Mouse (Mus musculus) spleen, postnatal 10 days (tissue): ENCODE measurements around the gene Naa50.
A peak's percentile ranks its signal among the peaks of the same experiment; 100 is the strongest.

ENCODE experiments used
- DNase-seq, 2 experiments: peaks; one replicate each; pipeline ENCODE4 v3.0.0; 2021 to 2022; ENCODE audit warnings: low spot score in 2 of 2

The Naa50 gene

GRCm38 (mm10) chr16:44139536-44140185, at the start of gene Naa50, which contains the start of gene Atp6v1a:
Naa50 (plus strand) TSS chr16:44139830.
Atp6v1a (minus strand) TSS chr16:44139705.
- DNase-seq, result peak; percentile 88 to 95

- no peak for DNase-seq
Observed at GRCm38 (mm10) chr16:44099377-44099776, 40.3 kb upstream of the Naa50 start.

DNA sequence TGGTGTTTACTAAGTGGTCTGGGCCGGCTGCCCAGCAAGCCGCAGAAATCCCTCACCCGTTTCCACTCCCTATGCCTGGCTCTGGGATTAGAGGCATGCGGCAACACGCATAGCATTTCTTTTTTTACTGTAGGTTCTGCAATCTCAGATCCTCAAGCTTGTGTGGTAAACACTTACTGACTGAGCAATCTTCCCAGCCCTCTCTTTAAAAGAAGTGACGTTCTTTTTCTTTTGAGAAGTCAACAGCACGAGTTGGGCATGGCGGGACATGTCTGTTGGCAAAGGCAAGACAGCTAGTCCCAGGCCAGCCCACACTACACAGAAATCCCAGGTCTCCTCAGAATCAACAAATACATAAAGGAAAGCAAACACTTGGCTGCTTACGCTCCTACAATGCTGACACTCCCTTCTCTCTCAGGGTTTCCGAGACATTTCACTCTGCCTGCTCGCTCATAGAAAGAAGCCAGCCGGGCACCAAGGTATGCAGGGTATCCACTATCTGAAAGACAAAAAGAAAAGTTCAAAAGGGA, 38.4 kb upstream of the Naa50 start:
- no peak for DNase-seq

DNA sequence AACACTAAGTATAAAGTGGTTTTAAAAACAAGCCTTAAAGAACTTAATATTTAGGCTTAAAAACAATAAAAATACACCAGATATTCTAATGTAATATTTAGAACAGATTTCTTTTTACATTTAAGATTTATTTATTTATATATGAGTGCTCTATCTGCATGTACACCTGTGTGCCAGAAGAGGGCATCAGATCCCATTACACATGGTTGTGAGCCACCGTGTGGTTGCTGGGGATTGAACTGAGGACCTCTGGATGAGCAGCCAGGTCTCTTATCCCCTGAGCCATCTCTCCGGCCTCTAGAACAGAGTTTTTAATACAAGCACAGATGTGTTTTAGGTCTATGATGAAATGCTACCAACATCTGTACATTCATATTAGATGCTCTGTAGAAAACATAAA, 36.7 kb upstream of the Naa50 start:
- no peak for DNase-seq

DNA sequence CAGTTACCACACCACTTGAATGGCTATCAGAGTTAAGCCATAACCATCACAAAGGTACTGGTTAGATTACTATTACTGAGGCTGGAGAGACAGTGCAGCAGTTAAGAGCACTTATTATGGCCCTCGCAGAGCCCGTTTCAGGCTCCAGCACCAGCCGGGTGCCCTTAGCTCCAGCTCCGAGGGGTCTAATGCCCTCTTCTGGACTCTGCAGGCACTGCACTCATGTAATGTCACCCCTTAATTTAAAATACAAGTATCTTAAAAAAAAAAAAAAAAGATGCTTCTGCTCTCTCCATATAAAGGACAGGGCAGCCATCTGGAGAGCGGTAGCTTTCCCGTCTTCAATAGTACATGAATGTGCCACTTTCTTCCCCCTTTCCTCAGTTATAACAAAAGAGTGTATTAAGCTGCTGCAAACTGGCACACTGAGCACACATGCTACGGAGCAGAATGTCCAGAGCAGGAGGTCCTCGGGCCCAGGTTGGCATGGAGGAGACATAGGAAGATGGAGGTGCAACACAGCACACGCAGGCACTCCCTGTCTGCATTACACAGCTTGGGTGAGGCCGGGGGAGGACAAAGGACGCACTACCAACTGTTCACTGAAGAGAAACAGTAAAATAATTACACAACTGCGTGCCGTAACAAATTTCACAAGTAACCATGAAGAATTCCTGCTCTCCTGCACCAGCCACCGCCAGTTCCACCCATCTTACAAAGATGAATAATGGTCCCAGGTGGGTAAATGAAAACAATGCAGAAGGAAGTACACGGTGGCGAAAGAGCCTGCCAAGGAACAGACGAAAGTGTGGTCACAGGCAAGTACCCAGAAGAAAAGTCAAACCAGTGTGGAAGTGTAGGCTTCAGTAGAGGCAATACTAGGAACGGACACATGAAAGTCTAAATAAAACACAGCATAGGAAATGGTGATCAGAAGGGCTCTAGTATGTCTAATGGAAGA, 35.5 kb upstream of the Naa50 start:
- DNase-seq, result peak in 1 of 2 experiments; percentile 19

DNA sequence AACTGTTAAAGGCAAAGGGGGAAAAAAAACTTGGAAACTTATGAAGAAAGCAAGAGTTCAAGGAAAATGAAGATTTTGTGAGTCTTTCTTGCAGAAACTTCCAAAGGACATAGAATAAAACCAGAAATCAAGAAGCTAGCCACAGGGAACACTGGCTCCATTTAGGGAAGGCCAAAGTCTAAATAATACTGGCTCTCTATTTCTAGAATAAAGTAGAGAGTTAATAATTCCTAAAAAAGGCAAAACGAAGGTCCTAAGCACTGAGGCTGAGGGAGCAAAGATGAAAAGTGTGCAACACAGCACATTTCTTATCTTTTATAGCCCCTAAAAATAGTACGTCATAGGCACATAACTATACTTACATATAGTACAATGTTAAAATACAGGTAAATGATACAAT, 34.4 kb upstream of the Naa50 start:
- no peak for DNase-seq

DNA sequence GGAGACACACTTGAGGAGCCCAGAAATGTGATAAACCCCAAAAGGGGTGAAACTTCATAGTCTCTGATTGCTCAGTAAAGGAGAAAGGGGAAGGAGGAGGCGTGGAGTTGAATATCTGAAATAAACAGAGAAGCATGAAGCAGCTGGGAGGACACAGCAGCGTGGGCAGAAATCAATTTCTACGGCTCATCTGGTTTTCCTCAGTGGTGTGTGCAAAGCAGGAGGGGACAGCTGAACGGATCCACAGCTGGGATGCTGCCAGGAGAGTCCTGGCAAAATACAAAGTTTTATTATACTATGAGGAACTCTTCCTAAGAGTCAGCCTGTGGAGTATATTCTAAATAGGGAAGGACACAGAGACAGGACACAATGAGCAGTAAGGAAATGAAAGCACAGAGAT, 30.6 kb upstream of the Naa50 start:
- DNase-seq, result no peak

GRCm38 (mm10) chr16:44119753-44120501, 19.7 kb upstream of the Naa50 start:
- DNase-seq, result no peak

GRCm38 (mm10) chr16:44122122-44122521, 17.5 kb upstream of the Naa50 start:
- no peak for DNase-seq

DNA sequence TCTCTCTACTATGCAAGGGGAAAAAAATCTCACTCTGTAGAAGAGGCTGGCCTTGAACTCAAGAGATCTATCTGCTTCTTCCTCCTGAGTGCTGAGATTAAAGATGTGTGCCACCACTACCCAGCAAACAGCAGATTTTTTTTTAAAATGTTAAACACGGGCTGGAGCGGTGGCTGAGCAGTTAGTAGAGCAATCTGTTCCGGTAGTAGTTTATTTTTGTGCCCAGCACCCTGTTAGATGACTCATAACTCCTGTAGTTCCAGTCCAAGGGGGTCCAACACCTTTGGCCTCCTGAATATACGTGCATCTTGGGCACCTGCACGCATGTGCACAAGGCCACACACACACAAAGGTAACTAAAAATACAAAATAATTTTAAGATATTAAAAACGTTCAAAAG, 17.1 kb upstream of the Naa50 start:
- no peak for DNase-seq

GRCm38 (mm10) chr16:44122982-44123725, 16.5 kb upstream of the Naa50 start:
- no peak for DNase-seq

- no peak for DNase-seq
Observed at GRCm38 (mm10) chr16:44123786-44124185, 15.8 kb upstream of the Naa50 start.

DNA sequence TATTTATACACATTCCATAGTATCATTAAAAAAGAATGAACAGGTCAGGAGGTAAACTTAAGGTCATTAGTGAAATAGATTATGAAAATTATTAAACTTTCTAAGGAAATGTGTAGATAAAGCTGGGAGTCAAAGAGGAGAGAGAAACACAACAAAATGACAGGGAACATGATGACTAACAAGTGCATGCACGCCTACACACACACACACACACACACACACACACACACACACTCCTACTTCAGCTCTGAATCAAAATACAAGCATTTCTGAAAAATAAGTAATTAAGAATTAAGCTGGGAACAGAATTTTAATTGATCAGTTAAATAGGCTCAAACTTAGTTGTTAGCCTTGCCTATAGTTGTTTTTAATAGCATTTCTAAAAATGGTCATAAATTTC, 14.9 kb upstream of the Naa50 start:
- no peak for DNase-seq

DNA sequence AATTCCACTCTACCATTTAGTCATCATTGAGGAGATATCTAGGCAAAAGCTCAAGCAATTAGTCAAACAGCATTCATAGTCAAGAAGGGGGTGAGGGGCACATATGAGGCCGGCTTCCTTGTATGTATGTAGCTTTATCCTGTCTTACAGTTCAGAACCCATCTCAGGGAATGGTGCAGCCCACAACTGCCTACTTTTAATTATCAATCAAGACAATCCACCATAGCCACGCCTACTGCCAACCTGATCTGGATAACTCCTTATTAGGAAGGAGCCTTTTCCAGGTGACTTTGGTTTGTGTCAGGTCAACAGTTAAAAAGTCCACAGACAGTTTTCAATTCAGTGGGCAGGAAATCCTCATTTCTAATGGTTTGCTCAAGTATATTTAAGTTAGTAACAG, 14.2 kb upstream of the Naa50 start:
- no peak for DNase-seq

DNA sequence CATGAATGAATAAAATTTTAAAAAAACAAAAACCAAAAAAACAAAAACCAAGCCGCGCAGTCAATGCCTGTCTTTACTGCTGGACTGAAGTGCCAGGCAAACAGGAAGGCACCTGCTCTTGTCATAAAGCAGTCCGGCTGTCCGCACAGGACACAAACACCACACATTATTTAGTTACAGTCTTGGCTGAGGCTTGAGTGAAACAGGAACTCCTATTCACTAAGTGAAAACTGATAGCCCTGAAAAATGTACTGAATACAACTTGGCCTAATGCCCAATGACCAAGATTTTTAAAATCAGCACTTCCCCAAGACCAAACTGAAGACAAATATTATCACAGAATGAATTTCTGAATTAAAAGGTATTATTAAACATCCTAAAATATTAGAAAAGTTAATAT, 13.2 kb upstream of the Naa50 start:
- DNase-seq, result no peak

GRCm38 (mm10) chr16:44132300-44132699, 7.3 kb upstream of the Naa50 start:
- DNase-seq, result no peak

DNA sequence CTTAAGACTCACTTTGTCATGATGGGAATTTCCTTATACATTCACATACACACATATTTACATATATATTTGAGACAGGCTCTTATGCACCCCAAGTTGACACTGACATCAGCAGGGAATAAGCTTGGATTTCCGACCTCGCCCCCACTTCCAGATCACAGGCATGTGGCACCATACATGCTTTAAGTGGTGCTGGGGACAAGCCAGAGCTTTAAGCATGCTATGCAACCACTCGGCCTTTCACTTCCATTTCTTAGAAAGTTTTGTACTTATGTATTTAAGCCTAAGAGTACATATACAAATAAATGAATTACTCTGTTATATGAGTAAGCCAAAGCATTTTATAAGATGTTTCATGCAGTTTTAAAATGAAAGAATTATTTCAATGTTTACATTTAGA, 6.4 kb upstream of the Naa50 start:
- no peak for DNase-seq

DNA sequence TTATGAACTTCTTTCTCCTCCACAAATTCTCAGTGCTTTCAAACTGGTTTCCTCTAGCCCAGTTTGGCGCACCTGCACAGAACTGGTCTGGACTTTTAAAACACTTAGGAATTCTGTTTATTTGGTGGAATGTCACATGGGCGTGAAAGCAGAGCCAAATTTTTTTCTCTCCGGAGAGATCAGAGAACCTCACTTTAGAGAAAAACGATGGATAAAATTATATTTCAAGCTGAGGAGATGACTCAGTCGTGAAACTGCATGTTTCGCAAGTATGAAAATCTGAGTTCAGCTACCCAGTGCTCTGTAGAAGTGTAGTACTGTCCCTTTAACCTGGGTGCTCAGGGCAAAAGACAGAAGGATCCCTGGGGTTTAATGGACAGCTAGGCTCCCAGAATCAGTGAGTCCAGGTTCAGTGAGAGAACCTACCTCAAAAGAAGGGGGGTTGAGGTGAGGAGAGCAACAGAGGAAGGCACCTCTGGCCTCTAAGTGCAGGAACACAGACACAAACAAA, 3.1 kb upstream of the Naa50 start:
- no peak for DNase-seq

GRCm38 (mm10) chr16:44138377-44138978, 1.2 kb upstream of the Naa50 start:
- peak; percentile 32 to 33 for DNase-seq

- DNase-seq, result peak; percentile 82 to 89
Observed at GRCm38 (mm10) chr16:44138979-44139535, 573 bp upstream of the Naa50 start.
